Comparison of ENCODE assay signal across 32 mouse cellular contexts in genomic region chr16:43827492-43827891, GRCm38 (mm10).
DNase-seq lines count a peak whose midpoint lies in the region; ATAC-seq and TF ChIP-seq lines count a peak whose summit lies in the region.
"Had no signal": no experiment of that assay in that cellular context is flagged by ENCODE, and none has a peak within 500 bp of the region (broad histone marks: within the 10 kb centered on the region; RNA-seq: fewer than 3 reads in every experiment).

No protein-coding gene starts in this region.

- no peaks in the 10 kb centered on the region for H3K9me3 ChIP-seq in hindbrain, embryonic 14.5 days (ENCODE audit: control insufficient read depth, low read length)
- H3K9me3 ChIP-seq in hindbrain, embryonic 12.5 days (replicated peaks): no peaks in the 10 kb centered on the region
- no peaks in the 10 kb centered on the region for H3K9me3 ChIP-seq in forebrain, postnatal 0 days (ENCODE audit: low read length)
- H3K9me3 ChIP-seq: embryonic facial prominence, embryonic 12.5 days; limb, embryonic 10.5 days; limb, embryonic 15.5 days; liver, embryonic 13.5 days; megakaryocyte, embryonic 14.5 days; neural tube, embryonic 15.5 days had no signal

- no peaks in the 10 kb centered on the region for H3K27me3 ChIP-seq in hindbrain, embryonic 14.5 days (ENCODE audit: control insufficient read depth, insufficient read depth, low read length)
- no peaks in the 10 kb centered on the region for H3K27me3 ChIP-seq in hindbrain, embryonic 12.5 days
- H3K27me3 ChIP-seq in forebrain, postnatal 0 days (ENCODE audit: insufficient read depth, low read length): no peaks in the 10 kb centered on the region
- H3K27me3 ChIP-seq: embryonic facial prominence, embryonic 12.5 days; limb, embryonic 15.5 days; liver, embryonic 13.5 days; megakaryocyte, embryonic 14.5 days; neural tube, embryonic 15.5 days had no signal

- no peak overlapping the region for H3K9ac ChIP-seq in hindbrain, embryonic 14.5 days
- no peak overlapping the region for H3K9ac ChIP-seq in hindbrain, embryonic 12.5 days
- H3K9ac ChIP-seq in forebrain, postnatal 0 days: no peak overlapping the region
- H3K9ac ChIP-seq: embryonic facial prominence, embryonic 12.5 days; limb, embryonic 15.5 days; liver, embryonic 13.5 days; neural tube, embryonic 15.5 days had no signal

- no peak for TF ChIP-seq CTCF in forebrain, postnatal 0 days (IDR thresholded peaks at IDR 0.05; ENCODE audit: low read depth)

- peak overlapping the region; percentile 36; the same call in 1 of the 2 replicates for H3K27ac ChIP-seq in hindbrain, embryonic 14.5 days
- H3K27ac ChIP-seq in hindbrain, embryonic 12.5 days: no peak overlapping the region
- peak overlapping the region; percentile 29; the same call in 1 of the 2 replicates for H3K27ac ChIP-seq in forebrain, postnatal 0 days (ENCODE audit: low read depth, low read length)
- H3K27ac ChIP-seq: embryonic facial prominence, embryonic 12.5 days; kidney, postnatal 0 days; limb, embryonic 10.5 days; limb, embryonic 15.5 days; liver, embryonic 13.5 days; neural tube, embryonic 15.5 days had no signal

- no peak overlapping the region for H3K4me2 ChIP-seq in hindbrain, embryonic 14.5 days (replicated peaks)
- H3K4me2 ChIP-seq in hindbrain, embryonic 12.5 days (replicated peaks): no peak overlapping the region
- no peak overlapping the region for H3K4me2 ChIP-seq in forebrain, postnatal 0 days (ENCODE audit: low read depth)
- H3K4me2 ChIP-seq: embryonic facial prominence, embryonic 12.5 days; limb, embryonic 15.5 days; liver, embryonic 13.5 days; neural tube, embryonic 15.5 days had no signal

- DNase-seq in hindbrain, embryonic 14.5 days (ENCODE audit: low spot score): no peak
- peak; percentile 8 for DNase-seq in retina, postnatal 1 day
- no peak for DNase-seq in retina, embryonic 14.5 days (ENCODE audit: low spot score)
- peak; percentile 45 for DNase-seq in forebrain, postnatal 0 days
- no peak for DNase-seq in gastrocnemius, adult 18-20 months (ENCODE audit: low spot score)
- DNase-seq in thymus, postnatal 10 days (ENCODE audit: low spot score in 2 of 2): no peak
- DNase-seq: adrenal gland, adult 2 months; adrenal gland, postnatal 36 days; B cell, adult 2 months; cerebellum, adult 11-12 months; cerebellum, adult 9-11 months; embryo, embryonic 11 days; gastrocnemius, postnatal 10 days; heart, postnatal 14 days; kidney, adult 8-10 months; layer of hippocampus, postnatal 36 days; liver, embryonic 13.5 days; lung, adult 18-20 months; lung, postnatal 4 days; right cerebral cortex, adult 18-20 months; spleen, adult 18-20 months; thymus, postnatal 25 days had no signal

- no peaks in the 10 kb centered on the region for H3K36me3 ChIP-seq in hindbrain, embryonic 14.5 days (replicated peaks; ENCODE audit: control insufficient read depth, insufficient read depth)
- no peaks in the 10 kb centered on the region for H3K36me3 ChIP-seq in hindbrain, embryonic 12.5 days
- H3K36me3 ChIP-seq in forebrain, postnatal 0 days (ENCODE audit: insufficient read depth): no peaks in the 10 kb centered on the region
- H3K36me3 ChIP-seq: embryonic facial prominence, embryonic 12.5 days; limb, embryonic 10.5 days; limb, embryonic 15.5 days; liver, embryonic 13.5 days; neural tube, embryonic 15.5 days had no signal

- H3K4me1 ChIP-seq in hindbrain, embryonic 14.5 days (replicated peaks; ENCODE audit: control insufficient read depth, insufficient read depth, low read length): no peaks in the 10 kb centered on the region
- H3K4me1 ChIP-seq in hindbrain, embryonic 12.5 days: no peaks in the 10 kb centered on the region
- H3K4me1 ChIP-seq in forebrain, postnatal 0 days (ENCODE audit: insufficient read depth): 0 out of 2 replicates have a peak, but pooled peaks cover 3% of the 10 kb centered on the region
- H3K4me1 ChIP-seq: embryonic facial prominence, embryonic 12.5 days; limb, embryonic 15.5 days; liver, embryonic 13.5 days; megakaryocyte, embryonic 14.5 days; neural tube, embryonic 15.5 days had no signal

- H3K4me3 ChIP-seq in hindbrain, embryonic 14.5 days (replicated peaks; ENCODE audit: low read length): no peak overlapping the region
- no peak overlapping the region for H3K4me3 ChIP-seq in hindbrain, embryonic 12.5 days
- H3K4me3 ChIP-seq in forebrain, postnatal 0 days (ENCODE audit: low read depth, low read length): no peak overlapping the region
- H3K4me3 ChIP-seq: embryonic facial prominence, embryonic 12.5 days; limb, embryonic 10.5 days; limb, embryonic 15.5 days; liver, embryonic 13.5 days; megakaryocyte, embryonic 14.5 days; neural tube, embryonic 15.5 days had no signal

- 55% methylated on average over 3 of the region's 3 CpGs for WGBS in hindbrain, embryonic 14.5 days
- WGBS in hindbrain, embryonic 12.5 days: 64% methylated on average over 3 of the region's 3 CpGs
- 62% methylated on average over 3 of the region's 3 CpGs for WGBS in forebrain, postnatal 0 days

- peak; percentile 51; the same call in 1 of the 2 replicates for ATAC-seq in hindbrain, embryonic 14.5 days (ENCODE audit: low FRiP score)
- ATAC-seq in hindbrain, embryonic 12.5 days (ENCODE audit: low FRiP score): no peak
- peak; percentile 95 for ATAC-seq in forebrain, postnatal 0 days
- ATAC-seq: activated CD4-positive, CD25-positive, alpha-beta regulatory T cell, adult 4 months; intestine, embryonic 16.5 days; lung, postnatal 0 days had no signal

Comparison
In these comparisons a context has a peak if more than half of its experiments do, and no peak if none do; other contexts are left out.
1. DNase-seq: peak in retina, postnatal 1 day (single experiment) and forebrain, postnatal 0 days (single experiment); none in hindbrain, embryonic 14.5 days (single experiment), retina, embryonic 14.5 days (single experiment), gastrocnemius, adult 18-20 months (single experiment) and thymus, postnatal 10 days (0 of 2).